Mouse (Mus musculus): Measurements from ENCODE around the gene Scn8a. TPM values are rescaled to one million over a fixed set of nuclear protein-coding genes. Genes with fewer than 3 reads are reported as not detected.

The Scn8a gene
- polyA plus RNA-seq, 1 experiment: 0.06 TPM

GRCm38 (mm10) chr15:101066920-101067696 is 197.4 kb downstream of the Scn8a start:
- H3K27ac ChIP-seq (ENCODE audit: insufficient read depth, low read depth, low read length): no peak overlapping the region
- peaks cover 2% of the 10 kb centered on the region; the same call in 1 of the 2 replicates for H3K27me3 ChIP-seq (ENCODE audit: control insufficient read depth, insufficient read depth, low read length)
- no peaks in the 10 kb centered on the region for H3K36me3 ChIP-seq (ENCODE audit: control insufficient read depth, insufficient read depth, low read length)
- H3K4me1 ChIP-seq (ENCODE audit: control insufficient read depth, insufficient read depth, insufficient read length, low read length): peaks cover 6% of the 10 kb centered on the region
- TF ChIP-seq POLR2A (IDR thresholded peaks at IDR 0.05; ENCODE audit: low read depth, low read length): no peak
- no peak for TF ChIP-seq CTCF (IDR thresholded peaks at IDR 0.05; ENCODE audit: extremely low read depth, insufficient read length, insufficient replicate concordance, low read depth, low read length)
- WGBS: 55% methylated on average over 7 of the region's 9 CpGs
- H3K4me3 ChIP-seq (ENCODE audit: low read depth, low read length): no peak overlapping the region

GRCm38 (mm10) chr15:101068029-101068428 is 198.4 kb downstream of the Scn8a start:
- TF ChIP-seq CTCF (IDR thresholded peaks at IDR 0.05; ENCODE audit: extremely low read depth, insufficient read length, insufficient replicate concordance, low read depth, low read length): no peak
- no peak for TF ChIP-seq POLR2A (IDR thresholded peaks at IDR 0.05; ENCODE audit: low read depth, low read length)
- peaks cover 6% of the 10 kb centered on the region for H3K4me1 ChIP-seq (ENCODE audit: control insufficient read depth, insufficient read depth, insufficient read length, low read length)
- 0 out of 2 replicates have a peak overlapping the region, but pooled peaks have one; percentile 22 for H3K27ac ChIP-seq (ENCODE audit: insufficient read depth, low read depth, low read length)
- no peaks in the 10 kb centered on the region for H3K36me3 ChIP-seq (ENCODE audit: control insufficient read depth, insufficient read depth, low read length)
- H3K4me3 ChIP-seq (ENCODE audit: low read depth, low read length): no peak overlapping the region
- peaks cover 2% of the 10 kb centered on the region; the same call in 1 of the 2 replicates for H3K27me3 ChIP-seq (ENCODE audit: control insufficient read depth, insufficient read depth, low read length)
- 62% methylated on average over 3 of the region's 3 CpGs for WGBS

- Histone ChIP-seq H3K4me1 (ENCODE audit: control insufficient read depth, insufficient read depth, insufficient read length, low read length) (peaks cover 6% of the 10 kb centered on the region), H3K27me3 (ENCODE audit: control insufficient read depth, insufficient read depth, low read length) (peaks cover 2% of the 10 kb centered on the region; the same call in 1 of the 2 replicates), H3K27ac (ENCODE audit: insufficient read depth, low read depth, low read length) (0 out of 2 replicates have a peak overlapping the region, but pooled peaks have one; percentile 22), H3K36me3 (ENCODE audit: control insufficient read depth, insufficient read depth, low read length) (no peaks in the 10 kb centered on the region), H3K4me3 (ENCODE audit: low read depth, low read length) (no peak overlapping the region)
- WGBS: 76% methylated on average over 4 of the region's 4 CpGs
- TF ChIP-seq CTCF (IDR thresholded peaks at IDR 0.05; ENCODE audit: extremely low read depth, insufficient read length, insufficient replicate concordance, low read depth, low read length) (no peak), POLR2A (IDR thresholded peaks at IDR 0.05; ENCODE audit: low read depth, low read length) (no peak)
Measured at GRCm38 (mm10) chr15:101068671-101069070, 199.0 kb downstream of the Scn8a start.

GRCm38 (mm10) chr15:101069641-101070190 is 200.1 kb downstream of the Scn8a start:
- H3K4me1 ChIP-seq (ENCODE audit: control insufficient read depth, insufficient read depth, insufficient read length, low read length): peaks cover 6% of the 10 kb centered on the region
- peaks cover 2% of the 10 kb centered on the region; the same call in 1 of the 2 replicates for H3K27me3 ChIP-seq (ENCODE audit: control insufficient read depth, insufficient read depth, low read length)
- no peaks in the 10 kb centered on the region for H3K36me3 ChIP-seq (ENCODE audit: control insufficient read depth, insufficient read depth, low read length)
- 39% methylated on average over 9 of the region's 9 CpGs for WGBS
- TF ChIP-seq CTCF (IDR thresholded peaks at IDR 0.05; ENCODE audit: extremely low read depth, insufficient read length, insufficient replicate concordance, low read depth, low read length) (no peak), POLR2A (IDR thresholded peaks at IDR 0.05; ENCODE audit: low read depth, low read length) (no peak)
- H3K27ac ChIP-seq (ENCODE audit: insufficient read depth, low read depth, low read length): no peak overlapping the region
- no peak overlapping the region for H3K4me3 ChIP-seq (ENCODE audit: low read depth, low read length)

GRCm38 (mm10) chr15:101070762-101071161 is 201.1 kb downstream of the Scn8a start:
- WGBS: 36% methylated on average over 5 of the region's 5 CpGs
- Histone ChIP-seq H3K27ac (ENCODE audit: insufficient read depth, low read depth, low read length) (no peak overlapping the region), H3K4me3 (ENCODE audit: low read depth, low read length) (no peak overlapping the region), H3K36me3 (ENCODE audit: control insufficient read depth, insufficient read depth, low read length) (no peaks in the 10 kb centered on the region), H3K27me3 (ENCODE audit: control insufficient read depth, insufficient read depth, low read length) (peaks cover 2% of the 10 kb centered on the region; the same call in 1 of the 2 replicates), H3K4me1 (ENCODE audit: control insufficient read depth, insufficient read depth, insufficient read length, low read length) (peaks cover 10% of the 10 kb centered on the region)
- TF ChIP-seq POLR2A (IDR thresholded peaks at IDR 0.05; ENCODE audit: low read depth, low read length) (no peak), CTCF (IDR thresholded peaks at IDR 0.05; ENCODE audit: extremely low read depth, insufficient read length, insufficient replicate concordance, low read depth, low read length) (no peak)

GRCm38 (mm10) chr15:101072736-101073135 is 203.1 kb downstream of the Scn8a start:
- Histone ChIP-seq H3K4me1 (ENCODE audit: control insufficient read depth, insufficient read depth, insufficient read length, low read length) (peaks cover 10% of the 10 kb centered on the region), H3K4me3 (ENCODE audit: low read depth, low read length) (no peak overlapping the region), H3K36me3 (ENCODE audit: control insufficient read depth, insufficient read depth, low read length) (no peaks in the 10 kb centered on the region), H3K27me3 (ENCODE audit: control insufficient read depth, insufficient read depth, low read length) (peaks cover 3% of the 10 kb centered on the region; the same call in 1 of the 2 replicates), H3K27ac (ENCODE audit: insufficient read depth, low read depth, low read length) (no peak overlapping the region)
- 37% methylated on average over 2 of the region's 2 CpGs for WGBS
- TF ChIP-seq POLR2A (IDR thresholded peaks at IDR 0.05; ENCODE audit: low read depth, low read length) (no peak), CTCF (IDR thresholded peaks at IDR 0.05; ENCODE audit: extremely low read depth, insufficient read length, insufficient replicate concordance, low read depth, low read length) (no peak)

- 77% methylated on average over 5 of the region's 5 CpGs for WGBS
- H3K27ac ChIP-seq (ENCODE audit: insufficient read depth, low read depth, low read length): no peak overlapping the region
- H3K4me1 ChIP-seq (ENCODE audit: control insufficient read depth, insufficient read depth, insufficient read length, low read length): peaks cover 12% of the 10 kb centered on the region
- peaks cover 8% of the 10 kb centered on the region for H3K27me3 ChIP-seq (ENCODE audit: control insufficient read depth, insufficient read depth, low read length)
- no peaks in the 10 kb centered on the region for H3K36me3 ChIP-seq (ENCODE audit: control insufficient read depth, insufficient read depth, low read length)
- TF ChIP-seq POLR2A (IDR thresholded peaks at IDR 0.05; ENCODE audit: low read depth, low read length) (no peak), CTCF (IDR thresholded peaks at IDR 0.05; ENCODE audit: extremely low read depth, insufficient read length, insufficient replicate concordance, low read depth, low read length) (no peak)
- no peak overlapping the region for H3K4me3 ChIP-seq (ENCODE audit: low read depth, low read length)
Measured at GRCm38 (mm10) chr15:101074067-101074466, 204.4 kb downstream of the Scn8a start.

All from small intestine, adult 2 months (tissue).